Mouse (Mus musculus) gastrocnemius, adult 18-20 months (tissue): ENCODE measurements around the gene Tex12. TPM values are rescaled to one million over a fixed set of nuclear protein-coding genes. Genes with fewer than 3 reads are reported as not detected.

Source experiments
- DNase-seq: peaks from one replicate; pipeline ENCODE4 v3.0.0; 2021; ENCODE audit warnings: low spot score
- long read RNA-seq, 2 experiments: library from polyadenylated mRNA; stranded (forward); transcript quantifications; one replicate each; pipeline ENCODE4 v2.0.0; 2021
- total RNA-seq, 2 experiments: library from RNA; stranded (reverse); gene quantifications; 2 replicates each; pipeline ENCODE4 v1.2.3; 2021

The Tex12 gene
- total RNA-seq: not detected
- long read RNA-seq, experiment 1: 0 reads
- long read RNA-seq, experiment 2: 0 reads

GRCm38 (mm10) chr9:50561145-50561917 is at the start of gene Tex12:
TSS of gene Tex12 (minus strand) at chr9:50561325.
- DNase-seq: no peak

DNA sequence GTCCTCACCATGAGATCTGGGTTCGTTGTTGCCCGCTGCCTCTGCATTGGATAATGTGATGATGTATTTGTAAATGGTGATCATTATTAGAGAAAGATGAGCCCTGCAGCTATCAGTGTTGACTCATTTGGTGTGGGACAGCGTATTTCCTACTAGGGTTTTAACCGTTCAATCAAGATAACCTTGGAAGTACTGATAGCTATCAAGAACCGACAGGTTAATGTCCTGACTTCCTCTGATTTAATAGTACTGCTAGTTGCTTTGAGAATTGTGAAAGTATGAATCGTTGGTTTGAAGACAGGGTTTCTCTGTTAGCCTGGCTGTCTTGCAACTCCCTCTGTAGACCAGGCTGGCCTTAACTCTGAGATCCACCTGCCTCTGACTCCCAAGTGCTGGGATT is 43.2 kb upstream of the Tex12 start:
- DNase-seq: no peak

DNA sequence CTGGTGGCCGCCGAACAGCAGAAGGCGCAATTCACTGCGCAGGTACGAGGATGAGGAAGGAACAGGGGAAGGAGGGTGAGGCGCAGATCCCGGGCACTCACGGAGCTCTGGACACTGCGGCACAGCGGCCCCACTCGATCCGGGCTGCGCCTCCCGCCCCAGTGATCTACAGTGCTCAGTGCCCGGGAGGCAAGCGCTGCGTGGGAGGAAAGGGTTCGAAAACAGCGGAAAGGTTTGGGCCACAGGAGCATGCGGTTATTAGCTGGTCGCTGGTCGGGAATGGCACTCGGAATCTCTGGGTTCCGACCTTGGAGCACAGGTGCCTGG is 42.8 kb upstream of the Tex12 start:
- no peak for DNase-seq

DNA sequence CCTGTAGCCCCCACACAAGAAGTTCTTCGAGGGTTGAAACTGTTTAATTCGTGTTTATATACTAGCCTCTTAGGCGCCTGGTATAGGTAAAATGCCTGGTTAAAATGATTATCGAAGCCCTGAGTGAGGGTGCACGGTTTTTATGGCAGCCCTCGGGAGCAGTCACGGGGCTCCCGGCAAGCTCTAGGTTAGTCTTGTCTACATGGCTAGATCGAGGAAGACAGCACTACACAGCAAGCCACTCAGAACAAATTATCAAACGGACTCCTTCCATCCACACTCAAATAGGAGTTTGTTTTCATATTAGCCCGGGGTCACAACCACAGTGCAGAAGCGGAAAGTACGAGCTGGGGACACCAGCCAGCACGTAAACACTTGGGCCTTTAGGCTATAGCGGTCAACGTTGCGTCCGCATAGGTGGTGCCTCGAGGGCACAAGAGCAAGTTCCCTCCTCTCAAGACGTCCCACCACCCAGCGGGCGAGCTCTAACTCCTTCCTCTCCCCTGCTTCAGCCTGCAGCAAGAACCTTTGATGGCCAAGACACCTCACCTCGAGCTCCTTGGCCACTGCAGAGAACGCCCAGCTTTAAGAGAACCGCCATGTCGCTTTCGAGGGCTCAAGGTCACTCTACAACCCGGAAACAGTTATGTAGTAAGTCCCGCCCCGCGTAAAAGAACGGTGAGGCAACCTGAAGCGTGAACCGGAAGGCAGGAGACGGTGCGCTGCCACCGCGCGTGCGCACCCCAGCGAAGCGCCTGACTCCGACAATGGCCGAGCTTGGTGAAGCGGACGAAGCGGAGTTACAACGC is 42.3 kb upstream of the Tex12 start, which contains the start of the genes Sdhd and Timm8b:
TSS of gene Sdhd (minus strand) at position 624 of the 809 bp plus-strand sequence.
TSS of gene Timm8b (plus strand) at position 722 of the 809 bp plus-strand sequence.
- peak; percentile 94 for DNase-seq

DNA sequence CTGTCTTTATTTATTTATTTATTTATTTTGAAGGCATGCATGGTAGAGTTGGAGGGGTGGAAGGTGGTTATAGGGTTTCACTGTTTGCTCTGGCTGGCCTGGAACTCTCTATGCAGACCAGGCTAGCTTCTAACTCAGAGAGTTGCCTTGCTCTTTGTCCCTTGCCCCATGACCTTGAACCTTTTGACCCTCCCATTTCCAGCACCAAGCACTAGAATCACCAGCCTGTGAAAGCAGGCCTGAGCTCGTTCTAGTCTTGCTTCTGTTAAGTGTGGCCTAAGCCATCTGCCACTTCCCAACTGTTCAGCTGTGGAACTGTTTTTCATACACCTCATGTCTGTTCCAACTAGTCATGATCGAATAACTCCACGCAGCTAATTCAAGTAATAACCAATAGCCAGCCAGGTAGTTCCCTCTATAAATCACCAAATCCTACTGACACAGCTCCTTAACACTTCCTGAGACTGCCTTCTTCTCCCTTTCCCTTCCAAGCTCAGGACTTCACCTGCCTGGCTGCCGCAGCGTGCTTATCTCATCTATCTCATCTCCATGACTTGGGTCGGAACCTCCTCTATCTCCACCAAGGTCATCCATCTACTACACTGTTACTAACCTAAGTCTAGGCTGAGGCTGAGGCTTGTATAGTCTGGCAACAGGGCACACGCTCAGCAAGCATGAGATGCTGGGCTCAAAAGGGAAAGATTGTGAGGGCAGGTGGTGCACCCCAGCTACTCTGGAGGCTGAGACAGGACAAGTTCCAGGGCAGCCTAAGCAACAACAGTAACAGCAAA is 41.1 kb upstream of the Tex12 start:
- DNase-seq: no peak

GRCm38 (mm10) chr9:50601536-50601935 is 40.4 kb upstream of the Tex12 start:
- no peak for DNase-seq

DNA sequence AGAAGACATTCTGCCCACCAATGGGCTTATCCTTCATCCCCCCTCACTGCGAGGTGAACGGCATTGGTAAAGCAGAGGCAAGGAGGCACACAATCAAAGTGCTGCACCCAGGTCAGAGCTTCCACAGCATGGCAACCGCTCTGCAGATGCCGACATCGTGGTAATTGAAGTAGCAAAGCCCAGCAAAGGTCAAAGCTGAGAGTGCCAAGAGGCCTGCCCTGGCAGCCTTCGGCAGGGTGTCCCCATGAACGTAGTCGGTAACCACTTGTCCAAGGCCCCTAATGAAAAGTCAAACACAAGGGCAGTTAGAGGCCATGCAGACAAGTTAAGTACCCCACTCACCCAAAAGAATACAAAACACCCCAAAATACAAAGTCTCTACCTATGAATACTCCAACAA is 35.8 kb upstream of the Tex12 start:
- DNase-seq: peak; percentile 61

DNA sequence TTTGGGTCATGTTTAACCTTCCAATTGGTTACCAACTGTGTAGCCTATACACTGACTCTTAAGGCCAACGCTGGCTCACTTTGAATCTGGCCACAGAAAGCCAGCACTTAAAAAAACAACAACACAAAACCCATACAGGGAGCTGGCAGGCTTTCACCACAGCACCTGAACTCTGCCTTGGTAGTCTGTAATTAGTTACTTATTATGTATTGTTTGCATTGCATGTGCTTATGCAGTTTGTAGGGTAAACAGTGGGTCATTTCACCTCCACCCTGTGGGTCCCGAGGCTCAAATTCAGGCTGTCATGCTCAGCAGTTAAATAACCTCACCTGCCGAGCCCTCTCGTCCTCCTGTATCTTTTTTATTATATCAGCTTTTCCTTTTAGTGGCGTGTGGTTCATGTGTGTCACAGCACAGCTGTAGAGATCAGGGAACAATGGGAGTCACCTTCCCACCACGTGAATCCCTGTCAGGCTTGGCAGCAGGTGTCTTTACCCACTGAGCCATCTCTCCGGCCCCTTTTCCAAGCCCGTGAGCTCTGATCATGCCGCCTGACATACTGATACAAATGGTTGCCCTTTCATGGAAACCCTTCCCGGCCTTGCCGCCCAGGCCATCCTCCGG is 33.8 kb upstream of the Tex12 start:
- no peak for DNase-seq

DNA sequence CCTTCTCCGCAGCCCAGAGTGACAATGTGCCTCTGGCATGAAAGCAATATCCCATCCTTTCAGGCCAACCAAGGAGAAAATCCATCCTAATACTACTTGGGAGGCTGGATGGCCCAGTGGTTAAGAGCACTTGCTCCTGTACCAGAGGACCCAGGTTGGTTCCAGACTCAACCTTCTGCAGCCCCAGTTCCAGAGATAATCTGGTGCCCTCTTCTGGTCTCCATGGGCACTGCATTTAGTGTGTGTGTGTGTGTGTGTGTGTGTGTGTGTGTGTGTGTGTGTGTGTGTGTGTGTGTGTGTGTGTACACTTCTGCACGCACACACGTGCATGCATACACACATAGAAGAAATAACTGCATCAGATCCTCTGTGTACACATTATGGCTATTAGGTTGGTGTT is 32.4 kb upstream of the Tex12 start:
- DNase-seq: no peak

DNA sequence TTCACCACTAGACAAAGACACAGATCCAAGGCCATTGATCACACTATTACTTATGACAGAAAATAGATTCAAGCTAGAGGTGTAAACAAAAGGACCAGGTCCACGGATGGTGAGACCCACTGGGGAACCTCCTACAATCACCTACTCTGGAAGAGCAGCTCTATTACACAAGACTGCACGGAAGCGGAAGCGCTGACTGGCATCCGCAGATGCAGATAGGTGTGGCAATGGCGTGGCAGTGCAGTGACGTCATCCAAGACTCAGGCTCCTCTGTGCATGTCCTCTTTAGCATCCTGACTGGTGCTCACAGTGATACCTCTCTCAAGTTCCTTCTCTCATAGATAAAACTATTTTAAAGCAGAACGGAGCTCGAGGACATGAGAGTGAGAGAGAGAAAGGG is 31.8 kb upstream of the Tex12 start:
- DNase-seq: no peak

DNA sequence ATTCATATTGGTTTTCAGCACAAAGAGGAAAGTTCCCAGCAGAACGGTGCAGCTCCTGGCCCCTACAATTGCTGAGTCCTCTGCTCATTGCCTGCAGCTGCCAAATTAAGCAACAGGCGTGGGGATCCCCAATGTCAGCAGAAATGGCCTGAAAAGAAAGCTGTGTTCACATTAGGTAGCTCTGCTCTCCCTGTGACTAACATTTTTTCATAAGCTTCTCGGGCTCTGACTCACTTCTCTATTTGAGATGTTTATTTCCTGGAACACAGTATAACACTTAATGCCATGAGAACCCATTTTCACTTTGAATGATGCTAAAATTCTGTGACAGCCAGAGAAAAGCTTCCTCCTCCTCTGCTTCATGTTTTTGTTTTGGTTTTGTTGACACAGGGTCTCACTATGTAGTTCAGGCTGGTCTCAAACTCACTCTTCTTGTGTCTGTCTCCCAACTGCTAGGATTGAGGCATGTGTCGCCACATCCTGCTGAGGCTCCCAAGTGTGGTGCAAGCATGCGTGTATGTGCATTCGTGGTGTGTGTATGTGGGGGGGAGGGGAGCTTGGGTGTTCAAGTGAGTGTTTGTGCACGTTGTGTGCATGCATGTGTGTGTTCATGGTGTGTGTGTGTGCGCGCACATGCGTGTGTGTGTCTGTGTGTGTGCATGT is 29.9 kb upstream of the Tex12 start:
- no peak for DNase-seq

DNA sequence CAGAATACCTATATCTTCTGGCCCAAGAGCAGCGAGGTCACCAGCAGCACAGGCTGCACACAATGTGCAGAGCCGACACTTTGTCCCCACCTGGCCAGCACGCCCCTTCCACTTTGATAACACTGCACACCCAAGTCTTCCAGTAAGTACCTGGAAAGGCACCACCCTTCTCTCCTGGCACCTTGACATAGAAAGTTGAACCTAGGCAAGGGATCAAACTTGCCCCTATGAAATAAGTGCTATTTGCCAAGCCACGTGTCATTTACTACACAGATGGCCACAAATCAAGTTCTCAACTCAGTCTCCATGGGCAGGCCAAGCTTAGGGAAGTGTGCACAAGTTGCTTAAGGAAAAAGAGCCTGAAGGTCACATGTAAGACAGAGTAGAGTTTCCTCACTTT is 25.8 kb upstream of the Tex12 start:
- no peak for DNase-seq

DNA sequence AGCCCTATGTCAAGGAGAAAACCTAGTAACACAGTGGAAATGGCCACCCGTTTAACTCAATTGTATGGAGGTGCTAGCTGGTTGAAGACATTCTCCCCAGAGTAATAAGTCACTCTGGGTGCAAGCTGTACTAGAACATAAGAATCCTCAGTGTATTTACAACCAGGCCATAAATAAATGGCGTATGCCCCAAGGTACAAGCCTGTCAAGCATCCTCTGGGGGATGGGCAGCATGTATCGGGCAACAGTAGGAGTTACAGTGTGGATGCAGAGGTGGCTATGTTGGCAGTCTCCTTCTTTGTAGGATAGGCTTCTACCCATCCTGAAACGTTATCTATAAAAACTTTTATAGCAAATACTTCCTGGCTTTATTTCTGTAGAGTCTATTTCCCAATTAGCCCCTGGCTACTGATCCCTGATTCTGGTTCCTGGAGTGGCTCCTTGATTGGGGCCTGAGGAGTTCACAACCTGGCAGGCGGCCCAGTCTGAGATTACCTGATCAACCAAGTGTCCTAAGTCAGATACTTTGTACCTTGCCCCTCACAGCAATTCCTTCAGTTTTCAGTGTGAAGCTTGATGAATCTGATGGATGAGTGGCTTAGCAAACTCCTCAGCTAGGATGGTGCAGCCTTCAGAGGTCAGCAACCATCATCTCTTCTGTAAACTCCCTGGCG is 24.2 kb upstream of the Tex12 start:
- no peak for DNase-seq

- DNase-seq: no peak
These were observed 19.2 kb upstream of the Tex12 start for GRCm38 (mm10) chr9:50580370-50580769.

DNA sequence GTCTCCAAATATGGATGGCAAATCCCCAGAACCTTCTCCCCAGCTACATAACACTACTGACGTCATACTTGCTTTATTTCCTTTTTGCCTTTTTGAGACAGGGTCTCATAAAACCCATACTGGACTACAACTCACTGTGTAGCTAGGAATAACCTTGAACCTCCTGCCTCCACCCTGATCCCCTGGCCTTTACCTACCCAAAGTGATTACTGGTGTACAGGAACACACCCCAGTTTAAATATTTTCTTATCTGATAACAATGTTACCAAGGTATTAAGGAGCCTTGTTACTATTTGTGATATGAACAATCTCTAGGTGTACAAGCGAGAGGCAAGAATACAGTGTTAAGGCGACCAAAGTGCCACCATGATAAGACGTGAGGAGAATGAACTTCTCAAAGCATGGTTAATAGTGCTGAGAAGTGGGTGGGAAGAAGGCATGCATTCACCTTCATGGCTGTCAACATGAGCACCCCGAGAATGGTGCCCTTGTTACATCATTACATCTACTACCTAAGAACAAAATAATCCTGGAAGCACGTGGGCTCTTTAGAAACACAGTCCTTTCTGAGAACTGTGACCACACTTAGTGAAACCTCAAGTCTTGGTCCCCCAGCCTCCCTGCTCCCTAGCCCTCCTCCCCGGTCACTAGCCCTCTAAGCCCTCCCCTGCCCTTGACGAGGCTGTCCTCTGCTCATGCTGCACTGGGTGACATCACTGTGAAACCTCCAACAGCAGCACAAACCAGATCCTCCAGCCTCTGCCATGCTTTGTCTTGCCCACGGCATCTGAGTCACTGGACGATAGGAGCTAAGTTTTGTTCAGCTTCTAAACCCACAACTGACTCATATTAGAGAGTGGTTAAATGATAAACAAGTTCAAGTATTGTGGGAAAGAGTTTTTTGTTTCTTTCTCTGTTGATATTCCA is 8.7 kb upstream of the Tex12 start:
- DNase-seq: no peak

DNA sequence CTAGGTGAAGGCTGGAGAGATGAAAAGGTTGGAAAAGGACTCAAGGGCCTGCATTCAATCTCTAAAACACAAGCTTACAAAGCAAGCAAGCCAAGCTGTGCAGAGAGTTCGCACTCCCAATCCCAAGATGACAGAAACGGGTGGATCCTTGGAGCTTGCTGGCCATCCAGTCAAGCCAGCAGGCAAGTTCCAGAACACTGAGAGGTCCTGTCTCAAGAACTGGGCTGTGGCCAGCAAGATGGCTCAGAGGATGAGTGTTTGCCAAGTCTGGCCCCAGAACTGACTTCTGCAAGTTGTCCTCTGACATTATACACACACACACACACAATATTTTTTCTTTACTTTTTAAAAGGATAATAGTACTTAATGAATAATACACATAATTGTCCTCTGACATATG is 6.8 kb upstream of the Tex12 start:
- peak; percentile 22 for DNase-seq

DNA sequence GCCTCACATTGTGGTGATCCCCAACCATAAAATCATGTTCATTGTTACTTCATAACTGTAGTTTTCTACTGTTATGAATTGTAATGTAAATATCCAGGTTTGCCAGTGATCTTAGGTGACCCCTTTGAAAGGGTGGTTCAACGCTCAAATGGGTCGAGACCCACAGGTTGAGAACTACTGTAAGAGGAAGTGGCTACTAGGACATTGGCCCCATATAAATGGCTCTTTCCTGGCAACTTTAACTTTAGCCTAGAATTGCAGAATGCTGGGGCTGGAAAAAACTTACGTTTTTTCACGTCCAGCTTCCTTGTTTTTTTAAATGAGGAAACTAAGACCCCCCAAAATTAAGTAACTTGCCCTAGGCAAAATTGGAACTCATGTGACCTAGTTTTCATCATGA is 6.2 kb upstream of the Tex12 start:
- DNase-seq: no peak

DNA sequence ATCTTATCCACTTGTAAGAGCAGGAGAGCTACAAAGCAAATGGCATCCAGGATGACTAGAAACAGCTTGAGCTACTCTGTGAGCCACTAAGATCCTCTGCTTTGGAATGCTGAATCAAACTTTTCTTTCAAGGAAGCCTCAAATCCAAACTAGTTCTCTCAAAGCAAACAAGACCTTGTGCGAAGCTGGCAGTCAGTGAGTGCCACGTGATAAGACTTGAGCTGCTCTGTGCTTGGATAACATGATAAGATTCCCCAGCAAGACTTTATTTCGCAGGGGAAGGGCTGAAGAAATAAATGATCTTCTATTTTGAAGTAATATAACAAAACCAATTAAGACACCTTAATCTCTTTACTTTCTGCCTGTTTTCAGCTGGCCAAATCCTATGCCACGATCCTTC is 4.8 kb upstream of the Tex12 start:
- no peak for DNase-seq

DNA sequence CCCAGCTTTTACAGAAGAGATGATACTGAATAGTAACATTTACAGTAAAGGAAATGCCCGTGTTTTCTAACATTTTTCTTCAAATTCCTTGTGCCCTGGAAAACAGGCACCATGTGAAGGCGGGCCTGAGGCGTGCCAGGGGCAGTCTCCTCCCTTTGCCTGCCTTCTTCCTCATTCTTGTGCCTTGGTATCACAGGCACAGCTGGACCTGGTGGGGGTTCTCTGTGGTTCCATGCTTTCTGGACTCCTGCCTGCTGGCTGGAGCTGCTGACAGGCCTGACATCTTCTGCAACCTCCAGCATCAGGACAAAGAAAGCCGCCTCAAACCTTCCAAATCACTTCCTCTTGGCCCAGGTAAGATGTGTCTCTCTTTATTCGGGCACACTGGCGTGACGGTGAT is 4.0 kb upstream of the Tex12 start:
- DNase-seq: no peak
